Mouse (Mus musculus): ENCODE data around the gene Tbc1d23. TPM values are rescaled to one million over a fixed set of nuclear protein-coding genes. Genes with fewer than 3 reads are reported as not detected.

The Tbc1d23 gene
- total RNA-seq, 2 experiments from 2014 or later, result 16.6 to 19.6 TPM

DNA sequence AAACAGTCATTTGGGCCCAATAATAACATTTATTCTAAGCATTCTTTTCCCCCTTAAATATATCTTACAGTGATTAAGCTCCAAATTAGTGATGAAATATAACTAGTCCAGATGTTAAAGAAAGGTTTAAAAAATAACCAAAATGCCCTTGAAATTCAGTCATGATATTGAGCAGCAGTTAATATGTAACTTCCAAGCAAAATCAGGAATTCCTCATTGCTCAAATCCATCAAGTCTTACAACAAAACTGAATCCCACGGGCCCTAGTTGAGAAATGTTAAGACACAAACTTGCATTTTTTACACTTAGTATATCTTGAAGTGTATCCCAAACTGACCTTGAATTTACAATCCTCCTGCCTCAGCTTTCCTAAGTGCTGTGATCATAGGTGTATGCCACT, 67.6 kb downstream of the Tbc1d23 start:
- DNase-seq (ENCODE audit: low spot score), result no peak

- no peak for DNase-seq (ENCODE audit: low spot score)
These were observed 68.5 kb downstream of the Tbc1d23 start for GRCm38 (mm10) chr16:57162841-57163240.

- no peak for DNase-seq (ENCODE audit: low spot score)
These were observed 71.5 kb downstream of the Tbc1d23 start for GRCm38 (mm10) chr16:57159835-57160234.

DNA sequence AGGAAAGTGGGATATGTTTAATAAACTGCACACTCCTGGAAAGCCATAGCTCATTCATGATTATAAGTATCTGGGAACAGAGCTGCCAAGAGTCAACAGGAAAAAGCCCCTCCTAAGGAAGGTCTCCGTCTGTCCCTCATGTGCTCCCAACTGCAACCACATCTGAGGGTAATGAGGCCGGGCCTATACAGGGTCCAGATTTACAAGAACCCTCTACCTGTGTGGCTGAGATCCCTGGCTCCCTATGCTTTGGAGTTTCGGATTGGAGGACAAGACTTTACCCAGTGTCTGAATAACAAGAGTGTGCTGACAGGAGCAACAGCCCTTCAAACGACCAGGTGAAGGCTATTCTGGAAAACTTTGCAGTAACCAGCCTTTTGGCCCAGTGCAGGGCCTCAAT, 73.6 kb downstream of the Tbc1d23 start:
- DNase-seq (ENCODE audit: low spot score), result no peak

DNA sequence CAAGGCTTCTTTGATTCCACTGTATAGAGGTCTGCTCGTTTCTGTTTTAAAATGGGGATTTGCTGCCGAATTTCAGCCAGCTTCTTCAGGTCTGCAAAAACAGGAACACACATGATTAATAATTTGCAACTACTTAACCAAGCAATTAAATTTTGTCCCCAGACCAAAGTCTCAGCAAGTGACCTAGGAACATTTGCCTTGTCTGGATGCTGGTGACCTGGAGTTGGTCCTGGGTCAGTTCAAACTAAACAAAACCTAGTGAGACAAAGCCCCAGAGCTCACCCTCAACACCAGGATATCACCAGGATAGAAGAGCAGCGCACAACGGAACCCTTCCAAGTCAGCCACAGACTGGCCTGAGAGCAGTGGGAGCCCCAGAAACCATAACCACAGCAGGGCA, 74.2 kb downstream of the Tbc1d23 start:
- DNase-seq (ENCODE audit: low spot score), result no peak

GRCm38 (mm10) chr16:57155899-57156298, 75.4 kb downstream of the Tbc1d23 start:
- no peak for DNase-seq (ENCODE audit: low spot score)

DNA sequence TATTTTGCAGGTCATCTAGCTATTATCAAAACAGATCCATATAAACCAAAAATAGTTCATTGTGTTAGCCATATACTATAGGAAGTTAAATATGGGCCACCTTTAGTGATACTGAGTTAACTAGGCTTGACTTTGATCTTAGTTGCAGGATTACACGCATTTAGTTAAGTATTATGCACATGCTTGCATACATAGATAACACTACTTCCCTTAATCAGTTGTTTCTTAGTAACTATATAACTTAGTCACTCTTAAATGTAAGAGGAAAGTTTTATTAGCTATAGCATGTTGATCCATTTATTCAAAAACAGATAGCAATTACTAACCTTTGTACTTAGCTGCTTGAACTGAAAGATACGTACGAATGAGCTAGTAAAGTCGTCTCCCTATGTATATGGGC, 79.9 kb downstream of the Tbc1d23 start:
- DNase-seq (ENCODE audit: low spot score), result no peak

- DNase-seq (ENCODE audit: low spot score), result no peak
These were observed 86.6 kb downstream of the Tbc1d23 start for GRCm38 (mm10) chr16:57144741-57145140.

DNA sequence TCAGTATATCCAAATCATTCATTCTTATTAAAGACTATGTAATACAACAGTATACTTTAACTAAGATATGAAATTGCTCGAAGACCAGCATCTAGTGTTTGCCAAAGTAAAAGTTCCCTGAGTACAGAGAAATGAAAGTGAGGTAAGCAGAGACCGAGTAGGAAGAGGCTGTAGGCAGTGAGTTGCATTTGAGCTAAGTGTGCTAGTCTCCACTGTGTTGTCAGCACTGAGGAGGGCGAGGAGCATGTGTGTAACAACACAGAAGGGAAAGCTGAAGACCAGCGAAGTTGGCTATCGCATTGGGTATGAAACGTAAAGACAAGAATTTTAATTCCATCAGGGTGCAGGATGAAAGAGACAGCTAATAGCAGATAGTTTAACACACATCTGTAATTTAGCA, 97.7 kb downstream of the Tbc1d23 start:
- DNase-seq (ENCODE audit: low spot score), result no peak

- DNase-seq (ENCODE audit: low spot score), result no peak
These were observed 99.0 kb downstream of the Tbc1d23 start for GRCm38 (mm10) chr16:57132326-57132725.

DNA sequence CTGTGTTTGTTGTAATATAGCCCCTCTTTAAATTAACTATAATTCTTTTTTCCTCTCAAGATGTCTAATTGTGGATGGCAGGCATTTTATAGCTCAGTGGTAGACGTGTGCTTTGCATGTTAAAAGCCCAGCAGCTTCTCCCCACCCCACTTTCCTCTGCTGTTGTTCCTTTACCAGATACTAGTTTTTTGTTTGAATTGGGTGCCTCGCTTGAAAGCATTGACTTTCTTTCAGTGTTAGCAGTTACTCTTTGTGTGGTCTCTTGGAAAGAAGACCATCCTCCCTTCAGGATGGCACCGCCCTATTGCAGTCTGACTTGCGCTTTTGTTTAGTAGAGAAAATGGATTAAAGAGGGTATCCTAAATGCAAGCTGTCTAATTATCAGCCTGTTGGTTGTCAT, 99.8 kb downstream of the Tbc1d23 start:
- DNase-seq (ENCODE audit: low spot score), result no peak

- DNase-seq (ENCODE audit: low spot score), result no peak
These were observed 100.4 kb downstream of the Tbc1d23 start for GRCm38 (mm10) chr16:57130752-57131400.

DNA sequence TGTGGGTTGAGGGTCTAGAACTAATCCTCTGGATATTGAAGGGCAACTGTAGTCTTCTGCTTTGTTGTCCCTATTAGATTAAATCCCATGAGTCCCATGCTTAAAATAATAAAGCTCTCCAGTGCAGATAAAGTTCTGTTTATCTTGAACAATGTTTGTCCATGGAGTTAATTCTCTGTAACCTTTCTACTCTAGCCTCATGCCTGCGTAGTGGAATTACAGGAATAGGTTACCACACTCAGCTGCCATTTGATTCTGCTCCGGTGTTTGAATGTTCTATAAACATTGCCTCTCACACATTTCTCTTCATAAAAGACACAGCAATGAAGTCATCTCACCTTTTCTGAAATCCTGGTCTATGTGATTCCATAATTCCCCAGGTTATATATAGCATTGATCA, 103.5 kb downstream of the Tbc1d23 start:
- no peak for DNase-seq (ENCODE audit: low spot score)

DNA sequence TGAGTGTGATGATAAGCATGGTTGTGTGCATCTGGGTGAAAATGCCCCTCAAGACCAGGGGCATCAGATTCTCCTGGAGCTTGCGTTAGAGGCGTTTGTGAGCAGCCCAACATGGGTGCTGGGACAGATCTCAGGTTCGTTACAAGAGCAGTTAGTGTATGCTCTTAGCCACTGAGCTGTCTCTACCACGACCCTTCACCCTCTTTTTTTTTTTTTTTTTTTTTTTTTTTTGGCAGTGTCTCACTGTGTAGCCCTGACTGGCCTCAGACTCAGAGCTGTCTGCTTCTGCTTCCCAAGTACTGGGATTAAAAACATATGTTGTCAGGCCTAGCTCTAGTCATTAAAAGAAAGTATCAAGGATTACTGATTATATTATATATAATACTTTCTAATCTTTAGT, 105.0 kb downstream of the Tbc1d23 start:
- no peak for DNase-seq (ENCODE audit: low spot score)

DNA sequence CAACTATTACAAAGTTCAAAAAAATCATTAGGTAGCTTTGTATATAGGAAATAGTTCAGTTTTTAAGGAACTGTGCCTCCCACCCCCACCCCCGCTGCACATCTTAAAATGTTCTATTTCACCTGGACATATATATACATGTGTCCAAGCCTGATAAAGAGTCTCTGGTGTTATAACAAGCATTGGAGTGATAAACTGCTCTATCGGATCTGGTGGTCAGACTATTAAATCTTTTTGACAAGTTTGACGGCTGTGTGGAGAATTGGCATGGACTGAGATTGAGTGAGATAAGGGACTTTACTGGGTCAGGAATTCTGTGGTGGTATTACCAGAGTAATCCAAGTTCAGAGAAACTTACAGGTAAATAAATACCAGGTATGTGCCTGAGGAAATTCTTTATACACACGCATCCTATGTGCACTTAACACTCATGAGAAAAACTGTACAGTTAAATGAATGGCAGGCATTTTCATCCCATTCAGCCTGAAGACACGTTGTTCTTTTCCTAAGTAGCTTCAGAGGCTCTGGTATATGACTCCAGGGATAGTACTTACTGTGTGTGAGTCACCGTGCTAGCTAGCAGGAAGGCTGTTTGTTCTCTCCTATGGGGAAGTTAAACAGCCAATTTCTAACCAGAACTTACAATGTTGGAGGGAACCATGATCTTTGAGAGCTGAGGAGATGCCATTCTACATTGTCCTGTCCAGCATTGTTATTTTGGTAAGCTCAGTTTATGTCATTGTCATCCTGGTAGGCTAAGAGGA, 108.4 kb downstream of the Tbc1d23 start:
- no peak for DNase-seq (ENCODE audit: low spot score)

- peak; percentile 6 for DNase-seq (ENCODE audit: low spot score)
These were observed 109.4 kb downstream of the Tbc1d23 start for GRCm38 (mm10) chr16:57121816-57122415.

DNA sequence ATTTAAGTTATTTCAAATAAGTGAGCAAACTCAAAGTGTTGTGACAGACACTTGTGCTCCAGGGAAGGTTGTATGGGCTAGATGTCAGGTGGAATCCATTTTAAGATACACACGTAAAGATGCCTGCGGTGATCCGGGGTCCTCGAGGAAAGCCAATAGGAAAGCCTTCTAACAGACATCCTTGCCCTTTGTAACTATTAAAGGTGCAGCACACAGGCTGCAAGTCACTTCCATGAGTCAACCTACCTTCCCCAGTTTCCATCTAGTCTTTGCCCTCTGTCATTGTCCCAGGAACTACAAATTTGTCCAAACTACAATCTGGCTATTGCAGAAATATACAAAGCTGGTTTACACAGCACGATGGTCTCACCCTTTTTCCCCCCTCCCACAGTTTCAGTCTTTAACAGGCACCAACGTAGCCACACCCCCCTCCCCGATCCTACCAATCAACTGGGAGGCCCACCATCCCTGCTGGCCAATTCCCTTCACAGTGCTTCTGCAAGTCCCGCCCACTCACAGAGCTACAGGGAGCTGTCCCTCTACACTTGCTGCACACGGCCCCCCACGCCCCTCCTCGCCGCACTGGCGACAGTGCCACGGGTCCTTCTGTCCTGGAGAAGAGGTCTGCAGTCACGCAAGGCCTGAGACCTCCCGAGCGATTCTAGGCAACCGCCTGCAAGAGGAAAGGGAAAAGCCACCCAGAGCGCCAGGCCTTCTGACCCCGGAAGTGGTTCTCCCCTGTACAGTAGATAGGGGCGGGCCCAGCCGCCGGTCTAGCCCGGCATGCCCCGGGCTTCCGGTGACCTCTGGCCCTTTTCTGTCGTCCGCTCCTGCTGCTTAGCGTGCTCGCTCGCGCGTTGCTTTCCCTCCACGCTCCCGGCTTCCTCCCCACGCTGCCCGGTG, 110.1 kb downstream of the Tbc1d23 start, which contains the start of gene Tomm70a:
Gene Tomm70a (plus strand): TSS at position 791 of the 903 bp plus-strand sequence.
- peak; percentile 93 for DNase-seq (ENCODE audit: low spot score)
